ENCODE assay signal across 10 mouse cellular contexts in genomic region chr8:94991454-94991994, GRCm38 (mm10). TPM values are rescaled to one million over a fixed set of nuclear protein-coding genes. Genes with fewer than 3 reads are reported as not detected.
DNase-seq lines count a peak whose midpoint lies in the region; ATAC-seq and TF ChIP-seq lines count a peak whose summit lies in the region.
"Had no signal": no experiment of that assay in that cellular context is flagged by ENCODE, and none has a peak within 500 bp of the region (broad histone marks: within the 10 kb centered on the region; RNA-seq: fewer than 3 reads in every experiment).

No protein-coding gene starts in this region.

- H3K9me3 ChIP-seq in midbrain, embryonic 12.5 days = no peaks in the 10 kb centered on the region
- no peaks in the 10 kb centered on the region for H3K9me3 ChIP-seq in midbrain, embryonic 11.5 days (ENCODE audit: control insufficient read depth, low read length)
- no peaks in the 10 kb centered on the region for H3K9me3 ChIP-seq in liver, embryonic 16.5 days (replicated peaks; ENCODE audit: control insufficient read depth, low read length)
- H3K9me3 ChIP-seq: limb, embryonic 13.5 days had no signal

- no peak overlapping the region for H3K4me2 ChIP-seq in midbrain, embryonic 12.5 days (replicated peaks)
- no peak overlapping the region for H3K4me2 ChIP-seq in midbrain, embryonic 11.5 days
- no peak overlapping the region; the same call in 1 of the 2 replicates for H3K4me2 ChIP-seq in liver, embryonic 16.5 days (ENCODE audit: low read depth, low read length)
- H3K4me2 ChIP-seq: limb, embryonic 13.5 days had no signal

- H3K4me1 ChIP-seq in heart, adult 2 months (ENCODE audit: control insufficient read depth, insufficient read depth, low read length) = peaks cover 26% of the 10 kb centered on the region
- H3K4me1 ChIP-seq in midbrain, embryonic 12.5 days = peaks cover 55% of the 10 kb centered on the region
- peaks cover 22% of the 10 kb centered on the region for H3K4me1 ChIP-seq in midbrain, embryonic 11.5 days (ENCODE audit: control insufficient read depth, insufficient read depth, low read length)
- peaks cover 79% of the 10 kb centered on the region for H3K4me1 ChIP-seq in liver, embryonic 16.5 days (ENCODE audit: control insufficient read depth, low read depth, low read length)

- no peak overlapping the region for H3K4me3 ChIP-seq in heart, adult 2 months
- H3K4me3 ChIP-seq in midbrain, embryonic 12.5 days = no peak overlapping the region
- H3K4me3 ChIP-seq in midbrain, embryonic 11.5 days (ENCODE audit: low read depth, low read length) = no peak overlapping the region
- H3K4me3 ChIP-seq in liver, embryonic 16.5 days (ENCODE audit: low read depth, low read length) = no peak overlapping the region
- H3K4me3 ChIP-seq: limb, embryonic 13.5 days had no signal

- intact Hi-C loops in heart, adult 2 months (cut with DNase I) = no loop called here

- ATAC-seq in midbrain, embryonic 12.5 days (ENCODE audit: low FRiP score, low read depth) = no peak
- ATAC-seq in midbrain, embryonic 11.5 days (ENCODE audit: low FRiP score) = no peak
- peak; percentile 57 for ATAC-seq in liver, embryonic 16.5 days (ENCODE audit: low read depth)

- no peak for TF ChIP-seq POLR2A in heart, adult 2 months (IDR thresholded peaks at IDR 0.05; ENCODE audit: insufficient read depth, low read depth, low read length)

- TF ChIP-seq EP300 in heart, adult 2 months (IDR thresholded peaks at IDR 0.05; ENCODE audit: insufficient read depth, low read depth, low read length) = no peak

- no peak overlapping the region for H3K9ac ChIP-seq in heart, adult 2 months (ENCODE audit: low read depth, low read length)
- no peak overlapping the region for H3K9ac ChIP-seq in midbrain, embryonic 12.5 days (replicated peaks)
- no peak overlapping the region for H3K9ac ChIP-seq in midbrain, embryonic 11.5 days (ENCODE audit: low read length)
- no peak overlapping the region for H3K9ac ChIP-seq in liver, embryonic 16.5 days (ENCODE audit: low read depth, low read length)
- H3K9ac ChIP-seq: limb, embryonic 13.5 days had no signal

- H3K27me3 ChIP-seq in heart, adult 2 months (ENCODE audit: control insufficient read depth, insufficient read depth, low read length) = no peaks in the 10 kb centered on the region
- H3K27me3 ChIP-seq in midbrain, embryonic 12.5 days = 0 out of 2 replicates have a peak, but pooled peaks cover 13% of the 10 kb centered on the region
- no peaks in the 10 kb centered on the region for H3K27me3 ChIP-seq in midbrain, embryonic 11.5 days (ENCODE audit: control insufficient read depth, insufficient read depth, low read length)
- H3K27me3 ChIP-seq in liver, embryonic 16.5 days (ENCODE audit: control insufficient read depth, insufficient read depth, low read depth, low read length) = no peaks in the 10 kb centered on the region

- WGBS in heart, adult 2 months = 73% methylated on average over 9 of the region's 9 CpGs
- 83% methylated on average over 9 of the region's 9 CpGs for WGBS in midbrain, embryonic 12.5 days
- WGBS in midbrain, embryonic 11.5 days = 87% methylated on average over 9 of the region's 9 CpGs
- 45% methylated on average over 9 of the region's 9 CpGs for WGBS in liver, embryonic 16.5 days (ENCODE audit: insufficient replicate concordance)

- TF ChIP-seq CTCF in heart, adult 2 months (IDR thresholded peaks at IDR 0.05) = no peak

- H3K79me2 ChIP-seq in heart, adult 2 months (replicated peaks; ENCODE audit: control insufficient read depth, insufficient read depth, low read length) = no peaks in the 10 kb centered on the region

- peak overlapping the region; percentile 93 for H3K27ac ChIP-seq in heart, adult 2 months
- peak overlapping the region; percentile 39; the same call in 1 of the 2 replicates for H3K27ac ChIP-seq in midbrain, embryonic 12.5 days (replicated peaks)
- no peak overlapping the region for H3K27ac ChIP-seq in midbrain, embryonic 11.5 days (ENCODE audit: low read depth, low read length)
- H3K27ac ChIP-seq in liver, embryonic 16.5 days (ENCODE audit: low read length) = peak overlapping the region; percentile 69
- H3K27ac ChIP-seq: limb, embryonic 13.5 days had no signal

- no peaks in the 10 kb centered on the region for H3K36me3 ChIP-seq in heart, adult 2 months (ENCODE audit: control insufficient read depth, insufficient read depth, low read length)
- no peaks in the 10 kb centered on the region for H3K36me3 ChIP-seq in midbrain, embryonic 12.5 days
- H3K36me3 ChIP-seq in midbrain, embryonic 11.5 days (ENCODE audit: control insufficient read depth, insufficient read depth, low read length) = no peaks in the 10 kb centered on the region
- peaks cover 3% of the 10 kb centered on the region; the same call in 1 of the 2 replicates for H3K36me3 ChIP-seq in liver, embryonic 16.5 days (ENCODE audit: control insufficient read depth, insufficient read depth)
- H3K36me3 ChIP-seq: limb, embryonic 13.5 days had no signal

- DNase-seq in heart, adult 2 months = no peak
- no peak for DNase-seq in heart, adult 18-20 months
- DNase-seq in midbrain, embryonic 11.5 days (ENCODE audit: low spot score, missing footprints) = no peak
- no peak for DNase-seq in spleen, postnatal 4 days (ENCODE audit: low spot score in 2 of 2)
- DNase-seq in spleen, postnatal 36 days (ENCODE audit: low spot score in 2 of 2) = no peak
- no peak for DNase-seq in testis, postnatal 14 days (ENCODE audit: low spot score)
- DNase-seq: kidney, postnatal 10 days had no signal

RNA-seq across cellular contexts. Expression of gene Adgrg1, which starts 17.0 kb away (rescaled TPM):
- 10 to 100 TPM; 52.1 to 67.8 TPM for total RNA-seq in heart, adult 2 months (2021)
- polyA plus RNA-seq in heart, adult 2 months (2012; rRNA removed) = 96.1 and 107 TPM in 2 replicates
- 10 to 100 TPM; 60.8 to 62.2 TPM for total RNA-seq in heart, adult 18-20 months (2021)
- polyA plus RNA-seq in midbrain, embryonic 12.5 days (2016; fragmentation: Nextera tagmentation; extraction: Ambion mirVana) = 193 and 210 TPM in 2 replicates
- 153 and 157 TPM in 2 replicates for polyA plus RNA-seq in midbrain, embryonic 11.5 days (2014; fragmentation: Nextera tagmentation; extraction: Ambion mirVana)
- polyA plus RNA-seq in liver, embryonic 16.5 days (2015; fragmentation: Nextera tagmentation; extraction: Ambion mirVana) = 45.0 and 50.6 TPM in 2 replicates

RNA-seq across cellular contexts. Expression of gene Adgrg3, which starts 26.0 kb away (rescaled TPM):
- 1 to 10 TPM; 1.3 to 2.5 TPM for total RNA-seq in heart, adult 2 months (2021)
- 4.3 and 4.9 TPM in 2 replicates for polyA plus RNA-seq in heart, adult 2 months (2012; rRNA removed)
- total RNA-seq in heart, adult 18-20 months (2021) = 1 to 10 TPM; 1.5 TPM
- polyA plus RNA-seq in midbrain, embryonic 12.5 days (2016; fragmentation: Nextera tagmentation; extraction: Ambion mirVana) = 1.7 and 2.7 TPM in 2 replicates
- polyA plus RNA-seq in midbrain, embryonic 11.5 days (2014; fragmentation: Nextera tagmentation; extraction: Ambion mirVana) = 2.6 and 2.8 TPM in 2 replicates
- 8.3 and 9.1 TPM in 2 replicates for polyA plus RNA-seq in liver, embryonic 16.5 days (2015; fragmentation: Nextera tagmentation; extraction: Ambion mirVana)
